In the genomic region with DNA sequence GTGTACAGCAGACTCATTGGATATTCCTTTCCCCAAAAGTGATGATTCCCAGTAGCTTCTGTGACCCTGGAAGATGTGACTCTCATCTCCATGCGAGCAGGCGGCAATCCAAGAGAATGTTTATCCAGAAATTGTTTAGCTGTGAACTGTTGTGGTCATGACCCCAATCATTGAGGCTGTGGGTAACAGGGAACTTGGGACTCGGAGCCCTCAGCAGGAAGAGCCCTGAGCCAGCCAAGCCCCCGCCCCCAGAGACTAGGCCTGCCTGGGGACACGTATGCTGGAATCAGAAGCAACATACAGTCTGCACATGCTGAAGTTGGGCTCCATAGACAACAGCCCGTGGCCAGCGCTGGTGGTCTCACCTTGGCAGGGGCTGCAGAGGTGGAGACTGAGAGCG, we compare ENCODE assay signal across 37 mouse cellular contexts. TPM values are rescaled to one million over a fixed set of nuclear protein-coding genes. Genes with fewer than 3 reads are reported as not detected.
DNase-seq lines count a peak whose midpoint lies in the region; ATAC-seq and TF ChIP-seq lines count a peak whose summit lies in the region.
"Had no signal": no experiment of that assay in that cellular context is flagged by ENCODE, and none has a peak within 500 bp of the region (broad histone marks: within the 10 kb centered on the region; RNA-seq: fewer than 3 reads in every experiment).

No protein-coding gene starts in this region.

- no peak for TF ChIP-seq CTCF in lung, postnatal 0 days (IDR thresholded peaks at IDR 0.05)

- H3K27ac ChIP-seq in lung, embryonic 15.5 days = no peak overlapping the region
- no peak overlapping the region for H3K27ac ChIP-seq in lung, postnatal 0 days (ENCODE audit: low read length)
- H3K27ac ChIP-seq: embryonic facial prominence, embryonic 10.5 days; embryonic facial prominence, embryonic 13.5 days; forebrain, embryonic 12.5 days; forebrain, embryonic 15.5 days; heart, embryonic 10.5 days; heart, embryonic 13.5 days; hindbrain, embryonic 14.5 days; hindbrain, postnatal 0 days had no signal

- H3K9ac ChIP-seq in lung, embryonic 15.5 days = no peak overlapping the region
- H3K9ac ChIP-seq in lung, postnatal 0 days (replicated peaks; ENCODE audit: low read depth) = no peak overlapping the region
- H3K9ac ChIP-seq: embryonic facial prominence, embryonic 13.5 days; forebrain, embryonic 12.5 days; forebrain, embryonic 15.5 days; heart, embryonic 13.5 days; hindbrain, embryonic 14.5 days had no signal

- WGBS in lung, embryonic 15.5 days = 61% methylated on average over 8 of the region's 8 CpGs
- 67% methylated on average over 8 of the region's 8 CpGs for WGBS in lung, postnatal 0 days

- peak; percentile 41; the same call in 1 of the 2 replicates for ATAC-seq in lung, embryonic 15.5 days (ENCODE audit: borderline replicate concordance, extremely low read depth, low FRiP score, low TSS enrichment)
- peak; percentile 30; the same call in 1 of the 2 replicates for ATAC-seq in lung, postnatal 0 days
- no peak for ATAC-seq in megakaryocyte progenitor cell, adult 5-6 weeks (replicated peaks; ENCODE audit: poor library complexity)
- ATAC-seq: forebrain, embryonic 15.5 days; hindbrain, postnatal 0 days; inflammation-experienced regulatory T-cells, adult 6 months had no signal

- no peaks in the 10 kb centered on the region for H3K27me3 ChIP-seq in lung, embryonic 15.5 days
- no peaks in the 10 kb centered on the region for H3K27me3 ChIP-seq in lung, postnatal 0 days (replicated peaks; ENCODE audit: insufficient read depth, low read length)
- H3K27me3 ChIP-seq: embryonic facial prominence, embryonic 13.5 days; forebrain, embryonic 12.5 days; forebrain, embryonic 15.5 days had no signal

- no peak overlapping the region for H3K4me2 ChIP-seq in lung, embryonic 15.5 days
- no peak overlapping the region for H3K4me2 ChIP-seq in lung, postnatal 0 days (replicated peaks; ENCODE audit: low read depth, low read length)
- H3K4me2 ChIP-seq: embryonic facial prominence, embryonic 13.5 days; forebrain, embryonic 12.5 days; forebrain, embryonic 15.5 days; heart, embryonic 13.5 days; hindbrain, embryonic 14.5 days had no signal

- H3K36me3 ChIP-seq in lung, embryonic 15.5 days = no peaks in the 10 kb centered on the region
- no peaks in the 10 kb centered on the region for H3K36me3 ChIP-seq in lung, postnatal 0 days (ENCODE audit: insufficient read depth, low read length)
- H3K36me3 ChIP-seq: embryonic facial prominence, embryonic 10.5 days; embryonic facial prominence, embryonic 13.5 days; forebrain, embryonic 12.5 days; forebrain, embryonic 15.5 days; heart, embryonic 10.5 days; heart, embryonic 13.5 days had no signal

- H3K4me1 ChIP-seq in lung, embryonic 15.5 days = no peaks in the 10 kb centered on the region
- no peaks in the 10 kb centered on the region; the same call in 1 of the 2 replicates for H3K4me1 ChIP-seq in lung, postnatal 0 days (ENCODE audit: insufficient read depth, low read depth, low read length)
- H3K4me1 ChIP-seq: embryonic facial prominence, embryonic 10.5 days; embryonic facial prominence, embryonic 13.5 days; forebrain, embryonic 12.5 days; forebrain, embryonic 15.5 days; heart, embryonic 13.5 days had no signal

- no peaks in the 10 kb centered on the region for H3K9me3 ChIP-seq in lung, embryonic 15.5 days
- H3K9me3 ChIP-seq in lung, postnatal 0 days (ENCODE audit: low read length) = no peaks in the 10 kb centered on the region
- H3K9me3 ChIP-seq: embryonic facial prominence, embryonic 10.5 days; embryonic facial prominence, embryonic 13.5 days; forebrain, embryonic 12.5 days; forebrain, embryonic 15.5 days; heart, embryonic 10.5 days; heart, embryonic 13.5 days had no signal

- peak; percentile 74 for DNase-seq in heart, adult 11 months
- no peak for DNase-seq in heart, adult 9 months (ENCODE audit: low spot score in 2 of 2)
- DNase-seq in lung, adult 18-20 months = no peak
- DNase-seq in lung, postnatal 0 days (ENCODE audit: low spot score) = no peak
- peak; percentile 25 for DNase-seq in lung, postnatal 36 days
- DNase-seq in kidney, adult 9 months = no peak
- DNase-seq: adrenal gland, postnatal 10 days; adrenal gland, postnatal 36 days; B cell, adult 2 months; cerebellum, adult 11 months; cerebellum, adult 2 months; cerebellum, adult 9-11 months; cerebellum, postnatal 36 days; embryo, embryonic 11 days; gastrocnemius, postnatal 10 days; heart, adult 18-20 months; heart, postnatal 14 days; heart, postnatal 4 days had no signal

- H3K4me3 ChIP-seq in lung, embryonic 15.5 days = no peak overlapping the region
- H3K4me3 ChIP-seq in lung, postnatal 0 days (ENCODE audit: low read depth, low read length) = no peak overlapping the region
- H3K4me3 ChIP-seq: embryonic facial prominence, embryonic 10.5 days; embryonic facial prominence, embryonic 13.5 days; erythroblast, embryonic 14.5 days; forebrain, embryonic 12.5 days; forebrain, embryonic 15.5 days; heart, embryonic 10.5 days; heart, embryonic 13.5 days had no signal

- no peak for TF ChIP-seq EP300 in lung, postnatal 0 days (IDR thresholded peaks at IDR 0.05)

RNA-seq across cellular contexts. Expression of a gene that starts 1.5 kb away (rescaled TPM):
- not detected in 2 replicates for polyA plus RNA-seq in lung, embryonic 15.5 days (2015; fragmentation: Nextera tagmentation; extraction: Ambion mirVana)
- polyA plus RNA-seq in lung, postnatal 0 days (2015; fragmentation: Nextera tagmentation; extraction: Ambion mirVana) = 0.04 TPM in 1 of 2 replicates, not detected in the other
- 0.24 TPM in 1 of 2 replicates, not detected in the other for total RNA-seq in megakaryocyte progenitor cell, adult 5-6 weeks (2015)
- 0.30 TPM in 1 of 2 replicates, not detected in the other for total RNA-seq in megakaryocyte progenitor cell, adult 5-6 weeks (2017)
- total RNA-seq: gastrocnemius, adult 18-20 months; gastrocnemius, postnatal 10 days; gastrocnemius, postnatal 4 days; heart, postnatal 14 days; heart, postnatal 4 days; hindbrain, postnatal 0 days had no signal
- polyA plus RNA-seq: cortical plate, adult 2 months; embryonic facial prominence, embryonic 10.5 days; embryonic facial prominence, embryonic 13.5 days; erythroblast, embryonic 14.5 days; forebrain, embryonic 12.5 days; forebrain, embryonic 15.5 days; heart, embryonic 10.5 days; heart, embryonic 16.5 days; hindbrain, embryonic 11.5 days; hindbrain, embryonic 14.5 days; hindbrain, postnatal 0 days had no signal

RNA-seq across cellular contexts. Expression of a gene that starts 32.2 kb away (rescaled TPM):
- polyA plus RNA-seq in lung, embryonic 15.5 days (2015; fragmentation: Nextera tagmentation; extraction: Ambion mirVana) = 0.24 and 0.32 TPM in 2 replicates
- polyA plus RNA-seq in lung, postnatal 0 days (2015; fragmentation: Nextera tagmentation; extraction: Ambion mirVana) = 0.32 and 0.89 TPM in 2 replicates
- not detected in 2 replicates for total RNA-seq in megakaryocyte progenitor cell, adult 5-6 weeks (2015)
- total RNA-seq in megakaryocyte progenitor cell, adult 5-6 weeks (2017) = not detected in 2 replicates
- total RNA-seq: adrenal gland, adult 18-20 months; adrenal gland, postnatal 36 days; gastrocnemius, adult 18-20 months; gastrocnemius, postnatal 10 days; gastrocnemius, postnatal 4 days; heart, postnatal 4 days; hindbrain, postnatal 0 days; MEL had no signal
- polyA plus RNA-seq: embryonic facial prominence, embryonic 10.5 days; erythroblast, embryonic 14.5 days; forebrain, embryonic 12.5 days; forebrain, embryonic 15.5 days; hindbrain, embryonic 11.5 days; hindbrain, embryonic 14.5 days had no signal

RNA-seq across cellular contexts. Expression of a gene that starts 55.2 kb away (rescaled TPM):
- 0.06 TPM in 1 of 2 replicates, not detected in the other for polyA plus RNA-seq in lung, embryonic 15.5 days (2015; fragmentation: Nextera tagmentation; extraction: Ambion mirVana)
- not detected in 2 replicates for polyA plus RNA-seq in lung, postnatal 0 days (2015; fragmentation: Nextera tagmentation; extraction: Ambion mirVana)
- total RNA-seq in megakaryocyte progenitor cell, adult 5-6 weeks (2015) = not detected in 2 replicates
- total RNA-seq in megakaryocyte progenitor cell, adult 5-6 weeks (2017) = not detected in 2 replicates
- total RNA-seq: gastrocnemius, adult 18-20 months; gastrocnemius, postnatal 10 days; gastrocnemius, postnatal 4 days; heart, adult 18-20 months; heart, postnatal 14 days; heart, postnatal 4 days; MEL had no signal
- polyA plus RNA-seq: cerebellum, adult 2 months; cortical plate, adult 2 months; embryonic facial prominence, embryonic 10.5 days; embryonic facial prominence, embryonic 13.5 days; erythroblast, embryonic 14.5 days; forebrain, embryonic 12.5 days; forebrain, embryonic 15.5 days; heart, embryonic 13.5 days; heart, embryonic 16.5 days; hindbrain, embryonic 11.5 days; hindbrain, embryonic 14.5 days; hindbrain, postnatal 0 days; inflammation-experienced regulatory T-cells, adult 6 months had no signal

RNA-seq across cellular contexts. Expression of a gene that starts 56.0 kb away (rescaled TPM):
- polyA plus RNA-seq in lung, embryonic 15.5 days (2015; fragmentation: Nextera tagmentation; extraction: Ambion mirVana) = not detected in 2 replicates
- not detected in 2 replicates for polyA plus RNA-seq in lung, postnatal 0 days (2015; fragmentation: Nextera tagmentation; extraction: Ambion mirVana)
- total RNA-seq in megakaryocyte progenitor cell, adult 5-6 weeks (2015) = 0.22 TPM in 1 of 2 replicates, not detected in the other
- not detected in 2 replicates for total RNA-seq in megakaryocyte progenitor cell, adult 5-6 weeks (2017)
- total RNA-seq: adrenal gland, adult 18-20 months; adrenal gland, postnatal 36 days; gastrocnemius, adult 18-20 months; gastrocnemius, postnatal 10 days; heart, adult 18-20 months; heart, postnatal 14 days; heart, postnatal 4 days; hindbrain, postnatal 0 days had no signal
- polyA plus RNA-seq: cortical plate, adult 2 months; embryonic facial prominence, embryonic 10.5 days; embryonic facial prominence, embryonic 13.5 days; erythroblast, embryonic 14.5 days; forebrain, embryonic 12.5 days; forebrain, embryonic 15.5 days; heart, embryonic 13.5 days; heart, embryonic 16.5 days; hindbrain, embryonic 11.5 days; hindbrain, embryonic 14.5 days; inflammation-experienced regulatory T-cells, adult 6 months had no signal

Comparison
In these comparisons a context has a peak if more than half of its experiments do, and no peak if none do; other contexts are left out.
1. DNase-seq: peak in heart, adult 11 months (single experiment) and lung, postnatal 36 days (single experiment); none in heart, adult 9 months (0 of 2), lung, adult 18-20 months (0 of 2), lung, postnatal 0 days (single experiment) and kidney, adult 9 months (single experiment).